Comparison of ENCODE assay signal across 27 mouse cellular contexts in genomic region chr4:93063531-93063930, GRCm38 (mm10).
DNase-seq lines count a peak whose midpoint lies in the region; ATAC-seq and TF ChIP-seq lines count a peak whose summit lies in the region.
"Had no signal": no experiment of that assay in that cellular context is flagged by ENCODE, and none has a peak within 500 bp of the region (broad histone marks: within the 10 kb centered on the region; RNA-seq: fewer than 3 reads in every experiment).

No protein-coding gene starts in this region.

- no peak for ATAC-seq in lung, postnatal 0 days
- ATAC-seq: activated CD4-positive, CD25-positive, alpha-beta regulatory T cell, adult 4 months; CD4-positive, CD25-positive, alpha-beta regulatory T cell, adult 4 months; Patski had no signal

- no peak for TF ChIP-seq EP300 in lung, postnatal 0 days (IDR thresholded peaks at IDR 0.05)

- TF ChIP-seq CTCF in C2C12 (IDR thresholded peaks at IDR 0.05; ENCODE audit: control insufficient read depth, insufficient read depth, insufficient read length) = no peak
- no peak for TF ChIP-seq CTCF in lung, postnatal 0 days (IDR thresholded peaks at IDR 0.05)

- H3K27ac ChIP-seq in lung, postnatal 0 days (ENCODE audit: low read length) = no peak overlapping the region

- WGBS in lung, postnatal 0 days = 58% methylated on average over 2 of the region's 2 CpGs

- H3K9me3 ChIP-seq in lung, postnatal 0 days (ENCODE audit: low read length) = no peaks in the 10 kb centered on the region
- H3K9me3 ChIP-seq: G1E had no signal

- no peak overlapping the region for H3ac ChIP-seq in C2C12 (ENCODE audit: control insufficient read depth, insufficient read length, low read depth)

- H3K79me3 ChIP-seq in C2C12 (ENCODE audit: low read depth) = no peaks in the 10 kb centered on the region

- no peak overlapping the region for H3K4me2 ChIP-seq in lung, postnatal 0 days (replicated peaks; ENCODE audit: low read depth, low read length)

- no peak overlapping the region for H3K9ac ChIP-seq in lung, postnatal 0 days (replicated peaks; ENCODE audit: low read depth)

- no peaks in the 10 kb centered on the region for H3K36me3 ChIP-seq in C2C12 (ENCODE audit: control insufficient read depth, insufficient read depth)
- no peaks in the 10 kb centered on the region for H3K36me3 ChIP-seq in lung, postnatal 0 days (ENCODE audit: insufficient read depth, low read length)
- H3K36me3 ChIP-seq: G1E had no signal

- no peaks in the 10 kb centered on the region for H3K27me3 ChIP-seq in C2C12 (ENCODE audit: control insufficient read depth, insufficient read depth, insufficient read length)
- no peaks in the 10 kb centered on the region for H3K27me3 ChIP-seq in lung, postnatal 0 days (replicated peaks; ENCODE audit: insufficient read depth, low read length)
- H3K27me3 ChIP-seq: CH12.LX, Patski had no signal

- H3K79me2 ChIP-seq in C2C12 (ENCODE audit: control insufficient read depth, insufficient read depth) = no peaks in the 10 kb centered on the region

- H3K4me3 ChIP-seq in C2C12 (ENCODE audit: insufficient read depth, poor library complexity, severe bottlenecking) = no peak overlapping the region
- no peak overlapping the region for H3K4me3 ChIP-seq in lung, postnatal 0 days (ENCODE audit: low read depth, low read length)

- DNase-seq in 3T3-L1 (ENCODE audit: low read depth, low spot score) (peak; percentile 52), NIH3T3 (ENCODE audit: low read depth) (peak; percentile 19), MN1 (ENCODE audit: low spot score) (no peak)
- DNase-seq in Muller cell, postnatal 12 days (ENCODE audit: inconsistent ontology term) = peak; percentile 79
- no peak for DNase-seq in lung, postnatal 0 days (ENCODE audit: low spot score)
- no peak for DNase-seq in kidney, adult 8-10 months
- DNase-seq in right cerebral cortex, adult 18-20 months = no peak
- DNase-seq: adrenal gland, adult 2 months; adrenal gland, adult 8-10 months; adrenal gland, postnatal 10 days; adrenal gland, postnatal 14 days; adrenal gland, postnatal 25 days; adrenal gland, postnatal 36 days; B cell, adult 2 months; cerebellum, adult 11 months; cerebellum, adult 11-12 months; cerebellum, adult 18-20 months; cerebellum, adult 2 months; cerebellum, adult 8-10 months; cerebellum, adult 9-10 months; cerebellum, adult 9-11 months had no signal

- no peaks in the 10 kb centered on the region for H3K4me1 ChIP-seq in lung, postnatal 0 days (ENCODE audit: insufficient read depth, low read depth, low read length)

TF ChIP-seq in C2C12, 6 proteins besides CTCF, POLR2A, EP300 and RAD21:
- TF ChIP-seq MYOG (IDR thresholded peaks at IDR 0.05; ENCODE audit: control insufficient read depth, extremely low read depth, insufficient read length) (no peak), MYOD1 (IDR thresholded peaks at IDR 0.05; ENCODE audit: control insufficient read depth, insufficient read length, low read depth) (peak; percentile 60)

Comparison
In these comparisons a context has a peak if more than half of its experiments do, and no peak if none do; other contexts are left out.
1. DNase-seq: peak in 3T3-L1 (single experiment), Muller cell, postnatal 12 days (single experiment) and NIH3T3 (single experiment); none in lung, postnatal 0 days (single experiment), kidney, adult 8-10 months (0 of 2), MN1 (single experiment) and right cerebral cortex, adult 18-20 months (single experiment).